ENCODE assay signal across 13 mouse cellular contexts in genomic region chr7:129729709-129730238, GRCm38 (mm10).
DNase-seq lines count a peak whose midpoint lies in the region.
"Had no signal": no experiment of that assay in that cellular context is flagged by ENCODE, and none has a peak within 500 bp of the region (broad histone marks: within the 10 kb centered on the region; RNA-seq: fewer than 3 reads in every experiment).

No protein-coding gene starts in this region.

- intact Hi-C loops in heart, postnatal 10 days (cut with DNase I) = no loop called here

- peak; percentile 16 to 28 for DNase-seq in heart, postnatal 10 days
- DNase-seq in heart, adult 9 months (ENCODE audit: low spot score in 2 of 2) = no peak
- DNase-seq in kidney, postnatal 14 days = peak; percentile 6
- DNase-seq in kidney, adult 8-10 months = no peak
- DNase-seq in lung, postnatal 10 days = peak; percentile 20
- no peak for DNase-seq in lung, postnatal 25 days (ENCODE audit: low spot score)
- no peak for DNase-seq in adrenal gland, postnatal 14 days
- DNase-seq: adrenal gland, adult 8-10 months; cerebellum, adult 11 months; embryo, embryonic 11 days; heart, postnatal 36 days; right cerebral cortex, postnatal 4 days; thymus, postnatal 25 days had no signal

Comparison
In these comparisons a context has a peak if more than half of its experiments do, and no peak if none do; other contexts are left out.
1. DNase-seq: peak in heart, postnatal 10 days (2 of 2), kidney, postnatal 14 days (single experiment) and lung, postnatal 10 days (single experiment); none in heart, adult 9 months (0 of 2), kidney, adult 8-10 months (0 of 2), lung, postnatal 25 days (single experiment) and adrenal gland, postnatal 14 days (single experiment).